Mouse (Mus musculus) intestine, postnatal 0 days (tissue): ENCODE measurements around the gene Nanos3. TPM values are rescaled to one million over a fixed set of nuclear protein-coding genes. Genes with fewer than 3 reads are reported as not detected.

Source experiments
- ATAC-seq: fragments of 200-750 bp; cut with Nextera tagmentation; 2 replicates; pipeline ENCODE4 v1.8.0; 2017; ENCODE audit warnings: mild to moderate bottlenecking, moderate TSS enrichment, moderate library complexity
- H3K27ac ChIP-seq: fragments of 300-500 bp; sonication (generic); 2 replicates; pipeline ENCODE4 v1.5.1; 2014; ENCODE audit warnings: mild to moderate bottlenecking, low read depth, low read length, moderate library complexity
- H3K27me3 ChIP-seq: fragments of 300-500 bp; sonication (generic); replicated peaks from 2 replicates; pipeline ENCODE4 v1.6.1; 2014; ENCODE audit warnings: low read length, mixed read lengths; ENCODE audit not compliant: control insufficient read depth, insufficient read depth
- H3K36me3 ChIP-seq: fragments of 300-500 bp; sonication (generic); 2 replicates; pipeline ENCODE4 v1.6.1; 2014; ENCODE audit warnings: mild to moderate bottlenecking, moderate library complexity; ENCODE audit not compliant: control insufficient read depth, insufficient read depth
- H3K4me1 ChIP-seq: fragments of 300-500 bp; sonication (generic); replicated peaks from 2 replicates; pipeline ENCODE4 v1.6.1; 2014; ENCODE audit warnings: antibody characterized with exemption, low read length, mixed read lengths; ENCODE audit not compliant: control insufficient read depth, insufficient read depth
- H3K4me2 ChIP-seq: fragments of 300-500 bp; sonication (generic); replicated peaks from 2 replicates; pipeline ENCODE4 v1.6.1; 2014; ENCODE audit warnings: low read depth, mild to moderate bottlenecking, moderate library complexity
- H3K4me3 ChIP-seq: fragments of 300-500 bp; sonication (generic); 2 replicates; pipeline ENCODE4 v1.5.1; 2014; ENCODE audit warnings: low read depth, low read length
- H3K9ac ChIP-seq: fragments of 300-500 bp; sonication (generic); 2 replicates; pipeline ENCODE4 v1.6.1; 2014; ENCODE audit warnings: mild to moderate bottlenecking, low read depth, low read length
- H3K9me3 ChIP-seq: fragments of 300-500 bp; sonication (generic); 2 replicates; pipeline ENCODE4 v1.6.1; 2016; ENCODE audit warnings: mixed run types; ENCODE audit not compliant: control insufficient read depth
- CTCF ChIP-seq: sonication (generic); IDR thresholded peaks from 2 replicates; pipeline ENCODE4 v1.5.1; 2016; ENCODE audit warnings: low read depth, mild to moderate bottlenecking, control low read depth, antibody characterized with exemption, moderate library complexity
- WGBS: fragments of 180-500 bp; shearing (Covaris S2); extraction: QIAGEN DNeasy Blood & Tissue Kit; methylation state at CpG from one replicate; pipeline ENCODE4 v1.1.7; 2014; 5-methylcytosine and 5-hydroxymethylcytosine counted together
- polyA plus RNA-seq: library from polyadenylated mRNA; unstranded; fragments of >200 nt; fragmentation: Nextera tagmentation; extraction: Ambion mirVana; gene quantifications from 2 replicates; pipeline ENCODE4 v1.2.1, GENCODE M21; 2015

Nanos3 gene
- polyA plus RNA-seq, 1 experiment from 2014 or later, result 1.6 TPM

GRCm38 (mm10) chr8:84182833-84183232, 2.2 kb downstream of the Nanos3 start:
- peak overlapping the region; percentile 96 for H3K4me2 ChIP-seq
- no peak overlapping the region for H3K27ac ChIP-seq
- no peak overlapping the region for H3K9ac ChIP-seq
- no peak for TF ChIP-seq CTCF
- H3K9me3 ChIP-seq, result no peaks in the 10 kb centered on the region
- H3K4me1 ChIP-seq, result no peaks in the 10 kb centered on the region
- no peaks in the 10 kb centered on the region for H3K27me3 ChIP-seq
- H3K36me3 ChIP-seq, result no peaks in the 10 kb centered on the region
- no peak for ATAC-seq
- peak overlapping the region; percentile 70; the same call in 1 of the 2 replicates for H3K4me3 ChIP-seq
- WGBS, result 52% methylated on average over 4 of the region's 4 CpGs

- Histone ChIP-seq H3K9ac (peak overlapping the region; percentile 22; the same call in 1 of the 2 replicates), H3K36me3 (no peaks in the 10 kb centered on the region), H3K4me2 (peak overlapping the region; percentile 55), H3K4me3 (no peak overlapping the region), H3K4me1 (no peaks in the 10 kb centered on the region), H3K9me3 (no peaks in the 10 kb centered on the region), H3K27ac (no peak overlapping the region), H3K27me3 (no peaks in the 10 kb centered on the region)
- WGBS, result 8% methylated on average over 16 of the region's 16 CpGs
- no peak for ATAC-seq
- TF ChIP-seq CTCF, result no peak
Observed at GRCm38 (mm10) chr8:84180530-84181190, 4.4 kb downstream of the Nanos3 start.

- TF ChIP-seq CTCF, result no peak
- ATAC-seq, result no peak
- no peaks in the 10 kb centered on the region for H3K27me3 ChIP-seq
- H3K9me3 ChIP-seq, result no peaks in the 10 kb centered on the region
- 41% methylated on average over 4 of the region's 4 CpGs for WGBS
- H3K27ac ChIP-seq, result no peak overlapping the region
- H3K4me3 ChIP-seq, result no peak overlapping the region
- no peaks in the 10 kb centered on the region for H3K4me1 ChIP-seq
- no peak overlapping the region for H3K9ac ChIP-seq
- peak overlapping the region; percentile 55 for H3K4me2 ChIP-seq
- H3K36me3 ChIP-seq, result no peaks in the 10 kb centered on the region
Observed at GRCm38 (mm10) chr8:84179946-84180345, 5.1 kb downstream of the Nanos3 start.

- H3K4me2 ChIP-seq, result no peak overlapping the region
- H3K4me3 ChIP-seq, result no peak overlapping the region
- 0 out of 2 replicates have a peak, but pooled peaks cover 1% of the 10 kb centered on the region for H3K36me3 ChIP-seq
- H3K27me3 ChIP-seq, result no peaks in the 10 kb centered on the region
- H3K27ac ChIP-seq, result no peak overlapping the region
- H3K9ac ChIP-seq, result no peak overlapping the region
- H3K9me3 ChIP-seq, result no peaks in the 10 kb centered on the region
- WGBS, result 85% methylated on average over 8 of the region's 8 CpGs
- no peak for TF ChIP-seq CTCF
- ATAC-seq, result no peak
- no peaks in the 10 kb centered on the region for H3K4me1 ChIP-seq
Observed at GRCm38 (mm10) chr8:84178592-84178991, 6.4 kb downstream of the Nanos3 start.

GRCm38 (mm10) chr8:84177405-84177804, 7.6 kb downstream of the Nanos3 start:
- WGBS, result 83% methylated on average over 3 of the region's 3 CpGs
- H3K4me1 ChIP-seq, result no peaks in the 10 kb centered on the region
- ATAC-seq, result no peak

GRCm38 (mm10) chr8:84176560-84176959, 8.5 kb downstream of the Nanos3 start:
- Histone ChIP-seq H3K4me1 (no peaks in the 10 kb centered on the region), H3K9ac (no peak overlapping the region), H3K27me3 (no peaks in the 10 kb centered on the region), H3K9me3 (no peaks in the 10 kb centered on the region), H3K4me2 (no peak overlapping the region), H3K36me3 (peaks cover 14% of the 10 kb centered on the region; the same call in 1 of the 2 replicates), H3K4me3 (no peak overlapping the region), H3K27ac (no peak overlapping the region)
- ATAC-seq, result no peak
- no peak for TF ChIP-seq CTCF
- whole genome bisulfite sequencing, result 32% methylated on average over 3 of the region's 3 CpGs

More at GRCm38 (mm10) chr8:84177405-84177804, 7.6 kb downstream of the Nanos3 start:
- no peak overlapping the region for H3K9ac ChIP-seq
- H3K4me3 ChIP-seq, result no peak overlapping the region
- H3K36me3 ChIP-seq, result peaks cover 12% of the 10 kb centered on the region; the same call in 1 of the 2 replicates
- H3K4me2 ChIP-seq, result no peak overlapping the region
- no peaks in the 10 kb centered on the region for H3K27me3 ChIP-seq
- no peak for TF ChIP-seq CTCF
- no peaks in the 10 kb centered on the region for H3K9me3 ChIP-seq
- H3K27ac ChIP-seq, result no peak overlapping the region
